Mouse (Mus musculus): ENCODE measurements at regions not wholly inside any gene's neighbourhood (a gene's known extent, or its start where the extent isn't known, plus 50 kb on each side); places are given as distances from the start of the nearest gene placed in this dataset.
A peak's percentile ranks its signal among the peaks of the same experiment; 100 is the strongest.

DNA sequence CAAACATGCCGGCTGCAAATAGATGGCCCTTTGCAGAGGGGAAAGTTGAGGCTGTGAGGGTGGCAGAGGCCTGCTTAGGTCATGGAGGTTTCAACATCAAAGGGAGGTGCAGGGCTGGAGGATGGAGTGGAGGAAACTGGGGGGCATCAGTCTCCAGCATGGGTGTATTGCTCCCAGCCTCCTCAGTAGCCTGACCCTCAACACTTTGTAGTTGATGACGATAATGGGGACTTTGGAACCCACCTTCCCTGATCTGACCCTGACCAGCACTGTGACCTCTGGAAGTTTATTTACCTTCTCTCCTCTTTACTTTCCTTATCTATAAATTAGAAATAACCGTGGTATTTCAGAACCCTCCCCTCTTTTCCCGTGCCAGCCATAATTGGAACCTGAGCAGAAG lies 56.2 kb downstream of the Gm26897 start:
- DNase-seq = no peak

DNA sequence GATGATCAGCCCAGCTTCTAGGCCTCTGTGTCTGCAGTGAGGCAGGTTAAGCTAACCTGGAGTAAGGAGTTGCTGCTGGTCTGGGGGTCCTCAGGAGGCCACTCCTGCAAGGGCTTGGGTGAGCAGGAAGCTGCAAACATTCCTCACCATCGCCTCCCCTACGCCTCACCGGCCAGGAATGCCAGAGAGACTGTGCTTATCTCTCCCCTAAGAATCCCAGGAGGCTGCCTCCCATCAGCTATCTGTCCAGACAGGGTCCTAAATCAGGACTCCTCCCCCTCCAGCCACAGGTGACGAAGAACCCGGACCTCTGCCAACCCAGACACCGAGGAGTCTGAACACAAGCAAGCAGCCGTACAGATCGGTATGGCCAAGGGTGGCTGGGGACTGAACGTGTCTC lies 56.8 kb downstream of the Gm26897 start:
- DNase-seq = peak; percentile 94

DNA sequence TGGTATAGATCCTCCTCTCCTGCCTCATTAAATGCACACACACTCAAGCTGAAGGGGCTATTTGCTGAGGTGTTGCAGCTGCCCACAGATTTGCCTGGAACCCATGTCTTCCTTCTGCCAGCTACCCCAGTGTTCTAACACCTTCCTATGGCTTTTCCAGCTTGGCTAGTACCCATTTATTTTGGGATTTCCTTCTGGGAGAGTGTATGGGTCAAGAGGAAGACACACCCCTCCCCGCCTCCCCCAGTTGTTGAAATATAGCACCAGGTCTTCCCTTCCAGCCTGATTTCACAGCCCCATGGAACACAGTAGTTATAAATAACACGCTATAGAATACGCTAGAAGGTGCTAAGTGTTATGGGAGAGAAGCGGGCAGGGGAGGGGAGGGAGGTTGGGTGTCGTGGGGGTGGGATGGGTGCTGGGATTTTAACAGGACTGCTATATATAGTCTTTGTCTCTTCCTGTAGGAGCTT lies 57.4 kb downstream of the Gm26897 start:
- DNase-seq = peak; percentile 86

DNA sequence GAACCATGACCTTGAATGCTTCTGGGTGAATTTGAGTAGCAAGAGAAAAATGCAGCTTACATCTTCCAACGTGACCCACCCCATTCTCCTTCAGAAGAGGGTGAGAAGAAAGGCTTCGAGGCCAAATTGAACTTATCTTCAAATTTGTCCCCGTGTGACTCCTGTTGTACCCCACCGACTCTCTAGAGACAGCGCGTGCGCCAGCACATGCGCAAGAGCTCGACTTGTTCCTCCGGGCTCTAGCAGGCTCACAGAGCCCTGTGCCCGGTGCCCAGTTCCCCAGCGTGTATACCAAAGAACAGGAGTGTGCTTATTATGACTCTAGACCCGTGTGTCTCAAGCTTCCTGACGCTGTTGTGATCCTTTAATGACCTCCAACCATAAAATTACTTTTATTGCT lies 59.0 kb downstream of the Gm26897 start:
- DNase-seq = peak; percentile 94

DNA sequence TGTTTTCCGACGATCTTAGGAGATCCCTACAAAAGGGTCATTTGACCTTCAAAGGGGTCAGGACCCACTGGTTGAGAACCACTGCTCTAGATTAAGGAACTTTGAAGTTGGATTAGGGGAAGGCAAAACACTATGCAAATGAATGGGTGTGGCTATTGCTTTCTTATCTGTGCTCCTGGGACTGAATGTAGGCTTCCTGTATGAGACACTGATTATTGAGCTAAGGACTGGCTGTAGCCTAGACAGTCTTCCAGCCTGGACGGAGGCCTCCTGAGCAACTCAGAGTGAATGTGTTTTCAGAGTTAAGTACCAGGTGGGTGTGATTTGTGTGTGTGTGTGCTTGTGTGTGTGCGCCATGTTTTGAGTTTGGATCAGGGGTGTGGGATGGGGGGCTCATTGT lies 59.5 kb downstream of the Gm26897 start:
- peak; percentile 93 for DNase-seq

DNA sequence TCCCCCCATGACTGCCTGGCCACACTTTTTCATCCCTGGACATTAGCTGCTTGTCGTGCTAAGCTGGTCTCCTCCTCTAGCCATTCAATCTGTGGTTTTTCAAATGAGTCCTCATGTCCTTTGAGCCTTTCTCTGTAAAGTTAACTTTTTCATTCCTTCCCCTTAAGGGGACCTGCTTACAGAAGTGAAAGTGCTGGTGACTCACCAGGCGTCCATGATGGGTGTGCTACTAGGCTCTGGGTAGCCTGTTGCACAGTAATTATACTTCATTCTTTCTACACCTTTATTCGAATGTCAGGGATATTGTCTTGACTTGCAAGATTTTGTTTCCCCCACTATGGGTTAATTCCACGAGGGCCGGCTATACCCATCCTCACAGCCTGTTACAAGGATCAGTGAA lies 63.2 kb downstream of the Gm26897 start:
- no peak for DNase-seq

DNA sequence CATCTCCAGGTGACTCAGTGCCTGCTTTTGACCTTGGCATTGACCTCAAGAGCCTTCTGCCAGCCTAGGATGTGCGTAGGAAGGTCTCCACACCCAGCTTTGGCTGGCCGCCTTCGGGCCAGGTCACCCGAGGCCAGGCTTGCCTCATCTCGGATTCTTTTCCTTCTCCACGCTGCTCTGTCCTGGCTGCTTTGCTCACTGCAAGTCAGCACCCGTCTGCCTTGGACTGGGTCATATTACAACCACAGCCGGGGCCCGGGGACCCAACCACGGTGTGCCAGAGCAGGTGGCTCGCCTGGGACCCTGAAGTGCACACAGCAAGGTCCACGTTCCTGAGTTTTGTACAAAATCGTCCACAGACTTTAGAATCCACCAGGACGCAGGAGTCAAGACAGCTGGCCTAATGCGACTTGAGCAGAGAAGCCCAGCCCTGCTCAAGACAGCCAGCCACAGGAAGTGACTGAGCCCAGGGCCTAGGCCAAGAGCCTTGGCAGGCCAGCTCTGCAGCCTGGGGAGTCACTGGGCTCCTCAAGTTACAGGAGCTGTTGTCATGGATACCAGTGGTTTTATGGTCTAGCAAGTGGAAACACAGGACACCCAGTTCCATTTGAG lies 66.1 kb downstream of the Gm26897 start:
- peak; percentile 99 for DNase-seq

DNA sequence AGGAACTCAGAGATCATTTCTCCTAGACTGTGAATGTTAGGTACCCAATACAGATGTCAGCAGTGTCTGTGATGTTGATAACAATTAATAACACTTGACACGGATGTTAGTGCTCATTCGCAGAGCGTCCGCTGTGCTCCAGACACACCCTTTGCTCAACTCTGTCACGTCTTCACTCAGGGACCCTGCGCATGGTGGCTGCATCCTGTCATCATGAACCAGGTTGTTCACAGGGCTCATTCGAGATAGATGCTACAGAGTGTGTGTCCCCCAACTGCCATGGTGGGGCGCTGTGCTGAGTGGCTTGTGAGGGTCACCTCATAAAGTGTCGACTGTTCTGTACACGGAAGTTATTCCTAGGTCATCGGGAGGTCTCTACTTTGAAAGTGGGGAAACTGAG lies 66.8 kb downstream of the Gm26897 start:
- DNase-seq = peak; percentile 93

DNA sequence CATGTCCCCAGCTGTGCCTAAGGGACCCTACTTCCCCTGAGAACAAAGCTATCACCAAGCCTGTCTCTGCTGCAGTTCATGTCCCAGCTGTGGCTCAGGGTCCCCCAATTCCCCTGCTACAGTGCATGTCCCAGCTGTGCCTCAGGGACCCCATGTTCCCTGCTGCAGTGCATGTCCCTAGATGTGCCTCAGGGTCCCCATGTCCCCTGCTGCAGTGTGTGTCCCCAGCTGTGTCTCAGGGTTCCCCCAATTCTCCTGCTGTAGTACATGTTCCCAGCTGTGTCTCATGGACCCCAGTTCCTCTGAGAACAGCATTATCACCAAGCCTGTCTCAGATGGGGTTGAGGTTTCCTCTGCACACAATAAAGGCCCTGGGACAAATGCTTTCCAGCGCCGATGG lies 67.3 kb downstream of the Gm26897 start:
- DNase-seq = peak; percentile 94

DNA sequence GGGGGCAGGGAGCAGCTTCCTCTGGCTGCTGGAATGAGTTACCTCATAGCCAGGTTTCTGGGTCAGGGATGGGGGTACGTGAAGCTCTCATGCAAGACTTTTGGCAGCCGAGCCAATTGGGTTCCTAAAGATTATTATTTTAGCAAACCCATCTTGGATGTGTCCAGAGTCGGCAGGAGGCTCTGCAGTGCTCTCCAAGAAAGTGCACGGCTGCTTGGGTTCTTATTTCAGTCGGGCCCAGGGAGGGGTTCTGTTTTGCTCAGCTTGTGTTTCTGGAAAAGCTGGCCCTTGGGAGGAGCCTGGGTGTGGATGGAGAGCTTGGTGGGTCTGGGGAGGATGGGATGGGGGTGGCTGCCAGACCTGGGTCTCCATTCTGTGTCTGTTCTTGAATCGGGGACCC lies 70.8 kb downstream of the Gm26897 start:
- peak; percentile 97 for DNase-seq

DNA sequence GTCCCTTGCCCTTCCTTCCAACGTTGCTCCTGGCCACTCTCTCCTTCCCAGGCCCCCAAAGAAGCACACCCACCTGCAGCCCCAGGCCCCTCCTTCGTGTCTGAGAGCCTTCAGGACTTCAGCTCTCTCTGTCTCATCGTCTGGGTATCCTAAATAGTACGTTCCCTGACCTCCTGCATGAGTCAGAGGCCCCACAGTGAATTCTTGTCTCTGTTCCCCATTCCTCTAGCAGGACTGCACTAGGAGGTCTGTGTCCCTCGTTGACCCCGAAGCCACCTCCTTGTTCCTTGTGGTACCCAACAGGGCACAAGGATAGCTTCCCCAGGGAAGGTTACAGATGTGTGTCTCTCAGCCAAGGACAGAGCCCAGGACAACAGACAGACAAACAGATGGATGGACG lies 71.4 kb downstream of the Gm26897 start:
- DNase-seq = peak; percentile 95

DNA sequence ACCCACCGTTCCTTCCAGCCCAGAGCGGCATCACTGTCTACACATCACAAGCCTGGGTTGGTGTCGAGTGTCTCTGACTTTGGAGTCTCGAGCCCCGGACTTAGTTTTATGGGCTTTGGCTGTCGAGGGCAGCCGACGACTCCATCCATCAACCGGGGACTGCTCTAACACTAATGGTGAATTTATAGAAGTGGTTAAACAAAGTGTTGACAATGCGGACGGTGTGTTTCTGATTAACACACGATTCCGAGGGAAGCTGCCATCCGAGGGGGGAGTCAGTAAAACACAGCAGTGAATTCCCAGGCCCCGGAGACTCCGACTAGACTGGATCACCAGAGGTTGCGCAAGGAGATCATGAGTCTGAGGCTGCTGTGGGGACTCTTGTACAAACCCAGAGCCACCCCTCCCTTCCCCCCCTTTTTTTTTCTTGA lies 72.1 kb downstream of the Gm26897 start:
- peak; percentile 97 for DNase-seq

DNA sequence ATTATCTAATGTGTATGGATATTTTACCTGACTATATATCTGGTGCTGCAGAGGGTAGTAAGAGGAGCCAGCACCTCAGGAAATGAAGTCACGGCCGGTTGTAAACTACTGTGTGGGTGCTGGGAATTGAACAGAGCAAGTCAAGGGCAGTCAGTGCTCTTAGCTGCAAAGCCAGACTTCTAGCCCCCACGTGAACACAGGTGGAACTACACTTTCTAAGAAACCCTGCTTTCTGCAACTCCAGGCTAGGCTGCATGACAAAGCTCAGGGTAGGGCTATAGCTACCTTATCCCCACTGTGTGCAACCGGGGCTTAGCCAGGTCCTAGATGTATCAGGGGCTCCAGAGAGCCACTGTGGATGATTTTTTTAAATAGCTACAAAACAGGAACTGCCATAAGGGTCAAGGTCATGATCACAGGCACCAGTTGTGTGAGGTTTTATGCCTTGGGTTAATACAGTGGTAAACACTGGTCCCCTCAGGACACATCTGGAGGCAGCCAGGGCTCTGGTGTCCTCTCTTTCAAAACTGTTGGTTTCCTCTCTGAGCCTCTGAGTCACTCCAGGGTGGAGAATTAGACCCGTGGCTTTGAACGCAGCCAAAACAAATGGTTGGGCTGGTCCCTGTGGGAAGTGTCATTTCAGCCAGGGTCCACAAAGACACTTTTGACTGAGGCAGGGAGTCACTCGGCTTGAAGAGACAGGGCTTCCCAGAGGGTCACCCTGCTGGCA lies 76.5 kb downstream of the Gm26897 start:
- peak; percentile 98 for DNase-seq

DNA sequence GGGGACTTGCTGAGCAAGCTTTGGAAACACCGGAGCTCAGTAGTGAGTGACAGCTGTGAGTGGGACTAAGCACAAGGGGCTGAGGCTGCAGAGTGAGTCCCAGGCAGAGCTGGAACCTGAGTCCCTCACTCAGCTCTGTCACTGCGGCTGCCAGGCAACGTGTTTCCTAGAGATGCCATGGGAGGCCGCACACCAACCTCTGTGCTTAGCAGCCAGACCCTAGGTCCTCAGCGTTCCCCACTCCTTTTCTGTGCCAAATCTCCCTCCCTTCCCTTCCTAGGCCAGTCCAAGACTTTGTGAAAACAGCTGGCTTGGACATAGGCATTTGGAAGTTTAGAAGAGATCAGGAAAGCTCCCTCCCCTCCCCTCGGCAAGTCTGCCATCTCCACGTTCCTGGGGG lies 78.9 kb downstream of the Gm26897 start:
- peak; percentile 97 for DNase-seq

DNA sequence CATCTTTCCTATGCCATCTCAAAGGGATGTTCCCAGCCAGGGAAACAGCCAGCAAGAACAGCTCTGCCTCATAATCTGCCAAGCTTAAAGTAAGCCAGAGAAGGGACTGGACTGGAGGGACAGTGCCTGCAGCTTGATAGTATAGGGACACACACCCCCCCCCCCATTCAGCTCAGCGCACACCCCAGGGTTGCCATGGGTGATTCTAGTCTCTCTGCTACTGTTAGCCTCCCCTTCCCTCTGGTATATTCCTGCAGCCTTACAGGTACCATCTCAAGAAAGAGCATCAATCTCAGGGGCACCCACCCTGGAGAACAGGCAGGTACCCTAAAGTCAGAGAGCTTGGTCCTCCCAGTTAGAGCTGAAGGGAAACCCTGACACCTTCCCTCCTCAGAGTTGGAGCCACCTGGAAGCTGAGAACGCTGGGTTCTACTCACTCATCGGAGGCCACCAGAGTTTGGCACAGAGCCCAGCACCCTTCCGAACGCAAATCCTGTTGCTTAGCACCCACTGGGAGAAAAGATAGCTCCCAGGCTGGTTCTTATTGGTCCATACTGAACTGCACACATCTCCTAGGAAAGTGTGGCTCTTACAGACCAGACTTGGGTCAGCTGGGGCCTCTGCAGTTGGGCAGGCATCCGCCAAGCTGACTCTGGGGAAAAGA lies 79.5 kb downstream of the Gm26897 start:
- peak; percentile 95 for DNase-seq

DNA sequence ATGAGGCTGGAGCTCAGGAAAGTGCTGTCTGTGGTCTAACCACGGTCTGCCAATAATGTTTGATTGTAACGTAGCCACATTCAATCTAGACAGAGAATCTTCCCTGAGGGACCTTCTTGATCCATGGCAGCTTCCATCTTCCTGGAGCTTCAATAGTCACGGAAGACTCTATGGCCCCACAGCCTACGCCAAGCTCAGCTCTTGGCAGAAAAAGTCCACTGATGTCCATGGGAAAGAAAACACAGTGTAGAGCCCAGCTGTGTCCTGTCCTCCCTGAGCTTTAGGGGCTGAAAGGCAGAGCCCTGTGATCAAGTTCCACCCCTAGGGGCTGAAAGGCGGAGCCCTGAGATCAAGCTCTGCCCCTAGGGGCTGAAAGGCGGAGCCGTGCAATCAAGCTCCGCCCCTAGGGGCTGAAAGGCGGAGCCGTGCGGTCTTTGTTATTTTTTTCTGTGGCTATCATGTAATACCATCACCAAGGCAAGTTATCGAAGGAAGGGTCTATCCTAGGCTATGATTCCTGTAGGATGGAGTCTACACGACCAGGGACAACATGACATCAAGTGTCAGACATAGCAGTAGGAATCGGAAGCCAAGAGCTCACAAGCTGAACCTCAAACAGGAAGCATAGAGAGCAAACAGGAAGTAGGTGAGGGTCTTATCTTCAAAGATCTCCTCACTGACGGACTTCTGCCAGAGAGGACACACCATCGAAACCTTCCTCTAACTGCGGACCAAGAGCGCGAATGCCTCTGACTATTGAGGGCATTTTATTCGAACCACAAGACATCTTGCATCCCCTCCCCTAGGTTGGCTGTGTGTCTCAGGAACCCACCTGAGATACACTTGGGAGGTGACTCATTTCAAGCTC lies 81.4 kb downstream of the Gm26897 start:
- peak; percentile 95 for DNase-seq

DNA sequence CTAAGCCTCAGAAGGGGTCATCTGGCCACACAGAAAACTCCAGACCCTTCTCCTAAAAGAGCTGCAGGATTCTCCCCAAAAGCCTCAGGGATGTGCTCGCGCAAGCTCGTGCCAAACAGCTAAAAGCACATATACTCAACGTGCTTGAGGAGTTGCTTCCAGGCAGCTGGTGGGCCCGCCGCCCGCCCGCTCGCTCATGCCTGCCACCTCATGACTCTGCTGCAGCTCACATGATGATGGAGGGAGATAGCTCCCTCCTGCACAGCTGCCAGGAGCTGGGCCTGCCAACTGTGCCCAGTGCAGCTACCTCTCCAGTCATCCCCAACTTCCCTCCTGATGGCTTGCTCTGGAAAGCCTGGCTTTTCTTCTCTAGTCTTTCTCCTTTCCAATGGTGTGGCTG lies 87.2 kb downstream of the Gm26897 start:
- DNase-seq = no peak

DNA sequence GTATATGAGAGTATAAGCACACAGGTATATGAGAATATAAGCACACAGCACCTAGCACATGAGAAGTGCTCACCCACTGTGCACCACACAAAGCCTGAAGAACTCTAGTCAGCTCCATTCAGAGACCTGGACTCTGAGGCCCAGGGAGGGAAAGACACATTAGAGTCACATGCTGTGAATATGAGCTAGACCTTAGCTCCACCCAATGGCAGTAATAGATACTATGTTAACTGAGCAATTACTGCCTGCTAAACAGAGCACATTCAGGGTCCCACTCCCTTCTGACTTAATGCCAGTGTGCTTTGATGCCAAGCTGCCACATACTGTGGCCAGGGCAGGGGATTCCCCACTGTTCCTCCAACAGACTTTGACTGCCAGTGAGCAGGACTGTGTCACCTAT lies 89.2 kb downstream of the Gm26897 start:
- no peak for DNase-seq

DNA sequence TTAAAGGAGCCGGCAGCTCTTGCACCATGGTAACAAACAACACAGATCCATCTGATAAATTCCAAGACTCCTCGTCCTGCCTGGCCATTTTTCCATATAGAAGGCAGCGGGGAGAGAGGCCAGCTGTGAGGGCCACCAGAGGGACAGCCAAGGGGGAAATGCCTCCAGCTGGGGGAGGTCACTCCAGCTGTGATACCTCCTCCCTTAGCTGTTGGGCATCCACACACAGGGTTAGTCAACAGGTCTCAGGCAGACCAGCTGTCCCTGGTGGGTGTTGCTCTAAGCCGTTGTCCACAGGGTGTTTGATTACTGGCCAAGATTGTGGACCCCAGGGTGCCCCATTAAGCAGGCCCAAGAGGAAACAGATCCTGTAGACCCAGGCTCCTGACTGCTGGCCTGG lies 89.7 kb downstream of the Gm26897 start:
- DNase-seq = peak; percentile 96

DNA sequence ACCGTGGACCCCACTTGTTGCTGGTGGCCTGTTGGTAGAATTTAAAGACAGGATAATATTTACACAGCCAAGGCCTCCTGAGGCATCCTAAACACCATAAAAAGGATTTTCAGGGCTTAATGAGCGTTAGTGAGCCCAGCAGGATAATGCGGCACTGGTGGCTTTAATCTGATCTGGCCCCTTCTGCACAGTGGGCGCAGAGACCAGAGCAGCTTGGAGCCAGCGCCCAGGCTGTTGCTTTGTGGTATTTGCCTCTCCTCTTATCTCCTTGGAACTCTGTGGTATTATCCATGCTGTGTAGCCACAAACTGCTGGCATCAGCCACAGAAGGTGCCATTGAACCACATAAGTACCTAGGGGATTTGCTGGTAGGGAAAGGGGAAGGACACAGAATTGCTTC lies 90.1 kb downstream of the Gm26897 start:
- no peak for DNase-seq

DNA sequence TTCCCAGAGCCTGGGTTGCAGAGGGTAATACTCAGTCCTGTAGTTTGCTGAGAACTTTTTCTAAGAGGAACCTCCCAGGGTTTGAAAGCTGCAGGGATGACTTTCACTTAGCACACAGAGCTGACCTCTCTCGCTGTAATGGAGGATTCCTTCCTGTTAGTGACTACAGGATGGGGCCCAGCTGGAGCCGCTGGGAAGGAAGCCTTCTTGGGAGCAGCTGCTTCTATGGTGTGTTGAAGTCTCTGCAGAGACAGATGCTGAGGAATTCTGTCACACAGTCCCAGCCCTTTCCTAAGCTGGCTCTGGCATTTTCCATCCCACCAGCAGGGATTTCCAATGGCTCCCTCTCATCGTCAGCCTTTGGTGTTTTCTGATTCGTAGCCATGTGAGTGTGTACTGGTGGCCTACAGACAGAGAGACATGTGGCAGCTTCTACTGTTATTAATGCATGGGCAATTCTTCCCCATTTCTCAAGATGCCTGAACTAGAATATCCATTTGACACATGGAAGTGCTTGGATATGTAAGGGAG lies 90.9 kb downstream of the Gm26897 start:
- DNase-seq = peak; percentile 97

DNA sequence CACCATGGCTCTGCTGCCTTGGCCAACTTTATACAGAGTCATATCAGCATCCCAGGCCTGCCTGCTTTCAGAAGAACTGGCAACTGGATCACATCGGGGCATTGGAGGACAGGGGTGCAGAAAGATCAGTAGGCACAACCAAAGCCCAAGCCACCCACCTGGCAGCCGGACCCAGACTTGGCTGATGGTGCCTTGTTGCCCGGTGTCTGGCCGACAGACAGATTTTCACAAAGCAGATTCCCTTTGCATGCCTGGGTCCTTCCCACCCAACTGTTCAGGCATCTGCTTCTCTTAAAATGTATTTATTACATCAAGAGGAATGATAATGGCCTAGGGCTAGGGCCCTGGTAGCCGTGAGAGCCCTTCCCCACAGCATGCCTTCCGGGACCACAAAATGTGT lies 96.2 kb downstream of the Gm26897 start:
- DNase-seq = no peak

Data from heart, adult 11 months (tissue).